Mouse (Mus musculus) embryo, embryonic 11 days (tissue): ENCODE measurements around the gene Atp5f1.
"Not testable (repeated sequence)": the region's sequence is repeated elsewhere in the genome, so short reads cannot be mapped to it uniquely, and the experiment has no call there.

Source experiments
- DNase-seq: peaks from one replicate; pipeline ENCODE4 v3.0.0-alpha.2; 2015

Atp5f1 gene

GRCm38 (mm10) chr3:105929821-105930220 is 30.1 kb downstream of the Atp5f1 start:
- DNase-seq = no peak

- no peak for DNase-seq
Observed at GRCm38 (mm10) chr3:105928781-105929180, 31.1 kb downstream of the Atp5f1 start.

- DNase-seq = no peak
Observed at GRCm38 (mm10) chr3:105928195-105928569, 31.7 kb downstream of the Atp5f1 start.

- no peak for DNase-seq
Observed at GRCm38 (mm10) chr3:105927561-105928194, 32.2 kb downstream of the Atp5f1 start.

- no peak for DNase-seq
Observed at GRCm38 (mm10) chr3:105924616-105925015, 35.3 kb downstream of the Atp5f1 start.

- DNase-seq = no peak
Observed at GRCm38 (mm10) chr3:105921959-105922358, 37.9 kb downstream of the Atp5f1 start.

GRCm38 (mm10) chr3:105920743-105921142 is 39.2 kb downstream of the Atp5f1 start:
- not testable (repeated sequence) for DNase-seq

- DNase-seq = no peak
Observed at GRCm38 (mm10) chr3:105918355-105918745, 41.5 kb downstream of the Atp5f1 start.

- DNase-seq = no peak
Observed at GRCm38 (mm10) chr3:105917656-105918354, 42.1 kb downstream of the Atp5f1 start.

- DNase-seq = not testable (repeated sequence)
Observed at GRCm38 (mm10) chr3:105916455-105916854, 43.4 kb downstream of the Atp5f1 start.

GRCm38 (mm10) chr3:105915281-105915680 is 44.6 kb downstream of the Atp5f1 start:
- no peak for DNase-seq

GRCm38 (mm10) chr3:105913839-105914681 is 45.8 kb downstream of the Atp5f1 start:
- no peak for DNase-seq

GRCm38 (mm10) chr3:105912097-105912880 is 47.6 kb downstream of the Atp5f1 start:
- DNase-seq = no peak

GRCm38 (mm10) chr3:105910519-105911190 is 49.2 kb downstream of the Atp5f1 start:
- no peak for DNase-seq

GRCm38 (mm10) chr3:105908976-105909375 is 50.9 kb downstream of the Atp5f1 start:
- DNase-seq = no peak

- no peak for DNase-seq
Observed at GRCm38 (mm10) chr3:105907956-105908655, 51.8 kb downstream of the Atp5f1 start.

- DNase-seq = no peak
Observed at GRCm38 (mm10) chr3:105904721-105905120, 55.2 kb downstream of the Atp5f1 start.

GRCm38 (mm10) chr3:105904213-105904612 is 55.7 kb downstream of the Atp5f1 start:
- no peak for DNase-seq

- no peak for DNase-seq
Observed at GRCm38 (mm10) chr3:105901468-105901867, 58.4 kb downstream of the Atp5f1 start.

GRCm38 (mm10) chr3:105900716-105901115 is 59.2 kb downstream of the Atp5f1 start:
- DNase-seq = no peak

- DNase-seq = no peak
Observed at GRCm38 (mm10) chr3:105900266-105900665, 59.6 kb downstream of the Atp5f1 start.
